Mouse (Mus musculus) heart, adult 11 months (tissue): Measurements from ENCODE around the gene Lrba.
A peak's percentile ranks its signal among the peaks of the same experiment; 100 is the strongest.

Experiments
- DNase-seq: peaks from one replicate; pipeline ENCODE4 v3.0.0; 2022

Lrba gene

GRCm38 (mm10) chr3:86522880-86523505, 298.5 kb downstream of the Lrba start:
- no peak for DNase-seq

DNA sequence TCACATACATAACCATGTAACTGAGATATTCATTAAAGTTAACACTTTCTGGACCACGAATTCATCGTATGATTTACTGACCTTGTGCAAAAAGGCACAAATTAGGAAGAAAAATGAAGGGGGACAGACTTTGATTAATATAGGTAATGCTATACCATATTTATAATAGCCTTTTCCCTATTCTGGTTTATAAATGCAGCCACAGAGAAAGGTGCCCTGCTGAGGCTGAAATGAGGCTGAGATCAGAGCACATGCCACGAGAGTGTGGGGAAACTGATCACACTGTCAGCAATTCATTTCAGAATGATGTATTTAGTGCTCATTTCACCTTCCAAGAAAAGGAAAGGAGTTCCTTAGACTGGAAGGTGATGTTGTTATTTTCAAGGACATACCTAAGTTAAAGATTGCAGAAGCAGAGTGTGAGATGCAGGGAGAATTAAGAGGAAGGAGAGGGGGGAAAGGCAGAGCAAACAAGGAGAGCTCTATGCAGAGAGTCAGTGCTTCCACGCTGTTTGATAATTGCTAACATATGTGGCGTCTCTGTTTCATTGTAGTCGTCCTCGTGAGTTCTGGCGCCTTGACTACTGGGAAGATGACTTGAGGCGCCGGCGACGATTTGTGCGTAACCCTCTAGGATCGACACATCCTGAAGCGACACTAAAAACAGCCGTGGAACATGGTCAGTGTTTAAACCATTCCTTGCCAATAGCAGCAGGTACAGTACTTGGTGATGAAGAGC, 307.2 kb downstream of the Lrba start:
- peak; percentile 34 for DNase-seq

DNA sequence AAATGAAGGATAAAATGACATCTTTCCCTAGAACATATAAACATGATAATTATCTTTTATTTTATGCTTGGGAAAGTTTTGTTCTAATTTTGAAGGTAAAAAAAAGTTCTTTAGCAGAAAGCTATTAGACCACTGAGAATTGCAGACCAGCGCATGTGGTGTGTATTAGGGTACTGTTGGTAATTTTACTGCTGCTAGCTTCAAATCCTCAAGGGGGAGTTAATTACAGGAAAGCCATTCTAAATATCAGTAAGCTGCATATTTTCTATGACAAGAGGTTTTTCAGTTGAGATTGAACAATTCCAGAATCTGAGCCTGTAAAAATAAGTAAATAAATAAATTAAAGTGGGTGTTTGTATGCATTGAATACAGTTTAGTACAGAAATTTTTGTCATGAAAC, 312.3 kb downstream of the Lrba start:
- no peak for DNase-seq

DNA sequence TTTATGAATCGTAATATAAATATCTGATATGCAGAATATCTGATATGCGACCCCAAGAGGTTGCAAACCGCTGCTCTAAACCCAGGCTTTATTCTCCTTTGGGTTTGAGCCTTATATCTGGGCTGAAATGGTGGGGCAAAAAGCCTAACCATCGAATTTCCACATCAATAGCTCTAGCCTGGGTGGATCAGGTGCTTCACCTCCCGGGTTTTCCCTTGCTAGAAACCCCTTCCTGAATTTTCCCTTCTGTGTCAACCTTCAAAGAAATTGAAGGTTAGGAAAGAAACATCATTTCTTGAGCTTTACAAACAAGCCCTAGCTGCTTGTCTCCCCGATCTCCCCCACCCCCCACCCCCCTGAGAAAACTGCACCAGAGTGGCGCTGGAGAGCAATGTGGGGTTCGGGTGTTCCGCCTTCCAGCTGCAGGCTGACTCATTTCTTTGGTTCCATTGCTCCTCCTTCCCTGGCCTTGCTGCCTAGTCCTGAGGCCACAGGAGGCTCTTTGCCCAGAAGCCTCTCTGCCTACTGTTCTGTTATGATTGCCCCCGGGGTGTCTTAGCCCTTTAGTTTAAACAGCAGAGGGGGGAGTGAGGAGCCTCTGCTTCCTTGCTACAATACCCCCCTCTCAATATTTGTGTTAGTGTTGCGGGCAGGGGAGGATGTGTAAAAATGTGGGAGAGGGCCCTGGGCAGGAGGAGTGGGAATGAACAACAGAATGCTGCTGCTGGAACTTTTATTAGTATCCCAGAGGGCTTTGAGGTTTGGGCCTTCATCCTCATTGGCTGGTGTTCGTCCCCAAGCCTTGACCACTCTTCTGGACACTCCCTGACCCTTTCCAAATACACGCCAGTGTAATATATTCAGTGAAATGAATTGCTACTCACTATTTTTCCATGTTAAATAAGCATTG, 314.4 kb downstream of the Lrba start:
- DNase-seq: peak; percentile 83

DNA sequence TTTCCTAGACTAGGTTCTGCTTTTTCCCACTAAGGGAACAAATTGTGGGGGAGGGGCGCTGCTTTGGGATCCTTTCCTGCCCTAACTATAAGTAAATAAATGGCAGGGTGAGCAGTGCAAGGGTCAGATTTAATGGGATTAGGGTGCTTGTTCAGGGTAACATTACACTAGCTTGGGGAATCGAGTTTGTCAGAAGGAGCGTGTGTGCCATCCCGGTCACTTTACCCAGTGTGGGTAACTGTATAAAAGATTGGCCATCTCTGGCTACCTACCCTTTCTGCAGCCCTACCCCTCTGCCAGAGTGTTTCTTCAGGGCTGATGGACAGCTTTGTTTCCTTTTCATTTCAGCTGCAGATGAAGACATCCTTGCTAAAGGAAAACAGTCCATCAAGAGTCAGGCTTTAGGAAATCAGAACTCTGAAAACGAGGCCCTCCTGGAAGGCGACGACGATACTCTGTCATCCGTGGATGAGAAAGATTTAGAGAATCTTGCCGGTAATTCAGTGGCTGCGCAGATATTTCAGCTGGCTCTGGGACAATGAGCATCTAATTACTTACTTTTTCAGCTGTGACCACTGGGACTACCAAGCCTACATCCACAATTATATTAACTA, 315.2 kb downstream of the Lrba start:
- peak; percentile 74 for DNase-seq

DNA sequence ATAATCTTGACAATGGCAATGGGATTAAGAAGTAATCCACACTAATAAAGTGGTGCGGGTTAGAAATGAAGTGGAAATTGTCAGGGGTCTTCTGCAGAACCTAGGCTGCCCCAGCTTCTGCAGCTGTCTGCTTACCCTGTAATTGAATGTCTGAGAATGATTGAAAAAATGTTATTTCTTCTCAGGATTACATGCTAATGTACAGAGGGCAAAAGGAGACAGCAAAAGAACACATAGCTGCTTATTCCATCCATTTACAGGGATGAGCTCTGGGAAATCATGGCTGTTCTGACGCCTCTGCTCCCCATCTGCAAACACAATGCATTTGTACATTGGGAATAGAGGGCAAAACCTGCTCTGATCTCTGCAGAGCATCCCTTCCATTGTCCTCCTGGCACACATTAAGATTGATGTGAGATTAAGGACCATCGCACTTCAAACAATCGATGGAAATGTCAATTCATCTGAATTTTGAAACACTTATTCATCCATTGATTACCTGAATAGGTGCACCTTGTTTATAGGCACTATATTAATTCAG, 316.7 kb downstream of the Lrba start:
- peak; percentile 30 for DNase-seq

GRCm38 (mm10) chr3:86541863-86542397, 317.4 kb downstream of the Lrba start:
- no peak for DNase-seq

DNA sequence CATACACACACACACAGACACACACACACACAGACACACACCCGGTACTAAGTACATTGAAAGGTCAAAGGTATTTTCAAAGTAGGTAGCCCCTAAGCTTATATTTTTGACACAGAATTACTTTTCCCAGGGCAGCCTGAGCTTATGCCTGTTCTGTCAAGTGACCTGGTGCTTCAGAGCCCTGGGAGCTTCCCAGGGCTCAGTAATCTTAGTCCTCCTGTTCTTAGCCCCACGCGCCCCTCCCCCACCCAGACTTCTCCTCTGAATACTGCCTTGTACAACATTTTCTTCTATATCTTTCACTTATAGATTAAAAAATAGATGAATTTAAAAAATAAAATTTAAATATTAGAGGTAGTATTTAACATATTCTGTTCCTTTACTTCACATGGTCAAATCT, 320.3 kb downstream of the Lrba start:
- peak; percentile 45 for DNase-seq

GRCm38 (mm10) chr3:86545945-86546344, 321.5 kb downstream of the Lrba start:
- peak; percentile 28 for DNase-seq

DNA sequence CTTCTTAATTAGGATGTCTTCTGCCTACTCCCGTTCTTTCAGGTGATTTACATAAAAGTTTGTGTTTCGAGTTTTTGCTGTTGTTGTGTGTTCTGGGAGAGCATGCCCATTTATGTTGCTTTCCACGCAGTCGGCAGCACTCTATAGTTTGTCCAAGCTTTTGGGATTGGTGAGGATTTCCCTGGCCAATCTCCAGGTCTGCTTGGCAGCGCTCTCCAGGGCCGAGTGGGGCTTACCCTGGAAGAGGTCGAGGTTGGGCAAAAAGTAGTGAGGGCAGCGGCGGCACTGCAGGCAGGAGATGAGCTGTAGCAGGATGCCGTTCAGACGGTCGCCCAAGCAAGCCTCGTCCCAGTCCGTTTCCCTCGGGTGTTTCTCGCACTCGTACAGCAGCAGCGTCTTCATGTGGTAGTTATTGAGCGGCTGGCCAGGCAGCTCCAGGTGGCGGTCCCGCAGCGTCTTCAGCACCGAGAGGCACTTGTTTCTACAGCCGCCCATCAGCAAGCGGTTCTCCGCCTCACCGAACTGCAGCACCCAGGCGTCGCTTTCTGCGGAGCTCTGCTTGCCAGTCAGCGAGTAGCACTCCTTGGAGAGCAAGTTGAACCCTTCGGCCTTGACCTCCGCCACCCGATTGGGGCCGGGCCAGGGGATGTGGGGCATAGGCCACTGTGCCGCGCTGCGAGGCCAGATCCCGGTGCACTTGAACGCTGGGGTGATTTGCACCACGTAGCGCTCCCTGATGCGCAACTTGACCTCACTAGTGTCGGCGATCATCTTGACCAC, 322.2 kb downstream of the Lrba start:
- DNase-seq: peak; percentile 91

DNA sequence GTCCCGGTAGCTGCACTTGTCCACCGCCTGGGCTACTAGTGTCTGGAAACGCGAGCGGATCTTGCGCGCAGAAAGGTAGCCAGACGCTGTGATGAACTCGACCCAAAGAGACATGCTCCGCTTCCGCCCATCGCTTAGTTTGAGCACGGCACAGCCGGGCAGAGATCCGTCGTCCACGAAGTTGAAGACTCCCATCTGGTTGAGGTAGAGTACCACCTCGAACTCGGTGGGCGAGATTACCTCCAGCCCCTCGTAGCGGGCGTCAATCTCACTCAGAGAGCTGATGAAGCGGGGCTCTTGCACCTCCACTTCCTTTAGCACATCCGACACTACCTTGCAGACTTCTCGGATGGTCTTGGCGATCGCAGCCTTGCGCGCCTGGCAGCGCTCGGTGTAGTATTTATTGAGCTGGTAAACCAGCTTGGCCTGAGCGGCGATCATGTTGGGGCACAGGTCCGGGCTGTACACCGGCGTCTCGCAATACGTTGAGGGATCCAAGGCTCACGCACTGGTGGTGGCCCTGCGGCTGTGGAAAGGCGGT, 322.8 kb downstream of the Lrba start:
- DNase-seq: peak; percentile 86

DNA sequence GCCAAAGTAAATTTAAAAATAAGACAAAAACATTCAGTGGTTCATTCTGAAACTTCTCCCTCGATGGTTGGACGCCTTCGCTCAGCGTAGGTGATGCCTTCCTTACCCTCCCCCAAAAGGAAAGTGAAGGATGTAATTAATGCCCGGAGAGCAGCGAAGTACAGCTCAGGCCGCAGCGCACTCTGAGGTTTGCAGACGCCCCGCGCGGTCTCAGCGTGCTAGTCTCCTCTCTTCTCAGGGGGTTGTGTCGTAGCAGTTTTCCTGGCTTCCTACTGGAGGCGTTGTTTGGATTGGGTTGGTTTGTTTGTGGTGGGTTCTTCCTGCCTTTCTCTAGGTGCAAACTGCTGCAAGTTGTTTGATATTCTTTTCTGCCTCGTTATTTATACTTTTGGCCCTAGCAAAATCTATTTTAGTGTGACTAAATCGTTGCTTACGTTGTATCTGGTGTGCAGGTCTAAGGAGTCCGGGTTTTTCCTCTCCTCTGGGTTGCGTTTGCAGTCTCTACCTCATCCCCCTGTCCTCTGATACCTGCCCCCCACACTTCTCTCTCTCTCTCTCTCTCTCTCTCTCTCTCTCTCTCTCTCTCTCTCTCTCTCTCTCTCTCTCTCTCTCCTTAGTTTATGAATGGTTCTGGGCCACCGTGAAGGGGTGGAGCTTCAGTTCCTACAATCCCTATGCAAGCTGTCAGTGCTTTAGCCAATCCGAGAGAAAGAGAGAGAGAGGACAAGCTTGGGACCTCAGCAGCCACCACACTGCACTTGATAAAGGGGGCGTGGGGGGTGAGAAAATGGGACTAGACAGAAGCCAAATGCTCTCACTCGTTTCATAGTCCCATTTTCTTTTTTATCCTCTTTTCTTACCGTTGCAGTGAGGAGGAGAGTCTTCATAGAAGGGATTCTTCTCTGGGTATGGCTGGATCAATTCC, 323.9 kb downstream of the Lrba start, which contains the start of gene Mab21l2:
Gene Mab21l2 (minus strand): TSS at position 539 of the 925 bp plus-strand sequence.
- peak; percentile 84 for DNase-seq

GRCm38 (mm10) chr3:86550301-86551010, 326.0 kb downstream of the Lrba start:
- DNase-seq: peak; percentile 84

GRCm38 (mm10) chr3:86551011-86551728, 326.7 kb downstream of the Lrba start:
- peak; percentile 37 for DNase-seq

DNA sequence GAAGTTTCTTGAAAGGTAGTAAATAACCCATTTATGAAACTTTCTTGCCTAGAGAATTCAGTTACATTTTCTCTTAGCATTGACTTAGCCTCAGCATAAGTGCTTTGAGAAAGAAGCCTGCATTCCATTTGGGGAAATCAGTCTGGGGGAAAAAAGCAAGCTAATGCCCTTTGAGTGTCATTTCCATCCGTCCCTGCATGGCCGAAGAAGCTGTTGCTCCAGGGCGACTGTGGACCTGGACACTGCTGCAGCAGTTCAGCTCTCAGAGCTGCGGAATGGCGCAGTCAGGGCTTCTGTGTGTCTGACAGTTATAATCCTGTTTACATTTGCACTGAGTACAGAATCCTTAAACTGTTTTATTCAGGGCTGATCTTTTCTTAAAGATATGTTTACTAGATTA, 327.7 kb downstream of the Lrba start:
- peak; percentile 64 for DNase-seq

DNA sequence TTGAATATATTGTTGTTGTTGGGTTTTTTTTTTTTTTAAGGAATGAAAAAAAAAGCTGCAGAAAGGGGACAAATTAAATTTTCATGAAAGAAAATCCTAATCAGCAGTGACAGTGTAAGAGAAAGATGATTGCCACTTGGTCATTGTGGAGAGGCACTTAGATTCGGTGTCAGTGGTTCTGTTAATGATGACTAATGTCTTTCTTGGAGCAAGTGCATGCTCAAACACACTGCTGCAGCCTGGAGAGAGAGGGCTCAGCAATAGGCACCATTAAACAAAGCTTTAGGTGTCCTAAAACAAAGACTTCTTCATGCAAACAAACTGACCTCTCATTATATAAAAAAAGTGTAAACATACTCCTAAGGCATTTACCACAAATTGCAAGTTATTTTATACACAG, 334.5 kb downstream of the Lrba start:
- DNase-seq: no peak

- DNase-seq: no peak
Observed at GRCm38 (mm10) chr3:86559635-86560034, 335.2 kb downstream of the Lrba start.

DNA sequence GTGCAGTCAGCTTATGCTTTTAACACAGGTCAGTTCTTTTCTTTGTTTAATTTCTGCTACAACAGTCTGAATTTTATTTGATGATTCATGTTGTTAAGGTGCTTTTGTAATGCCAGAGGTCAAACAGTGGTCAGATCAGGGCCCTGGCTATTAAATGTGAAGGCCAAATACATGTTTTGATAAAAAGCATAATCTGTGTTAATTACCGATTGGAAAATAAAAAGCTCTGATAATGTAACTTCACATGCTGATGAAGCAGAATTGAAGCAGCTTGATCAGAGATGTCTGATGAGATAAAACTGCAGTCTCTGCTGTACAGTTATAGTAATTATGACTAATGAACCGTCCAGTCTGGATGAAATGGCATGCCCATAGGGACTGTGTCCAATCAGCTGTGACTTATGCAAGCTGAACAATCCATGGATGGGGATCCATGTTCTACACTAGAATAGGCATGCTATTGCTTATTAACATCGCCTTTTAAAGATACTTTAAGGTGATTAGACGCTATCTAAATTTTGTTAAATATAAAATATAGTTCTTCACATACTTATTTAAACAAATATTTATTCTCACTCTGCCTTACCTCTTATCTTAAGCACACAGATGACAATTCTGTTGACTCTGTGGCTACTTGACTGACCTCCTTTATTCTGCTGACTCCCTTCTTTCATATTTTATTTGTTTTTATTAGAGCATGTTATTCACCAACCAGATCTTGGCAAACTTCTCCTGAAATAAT, 336.0 kb downstream of the Lrba start:
- no peak for DNase-seq
